Mouse (Mus musculus): ENCODE data around the gene Rgs10. TPM values are rescaled to one million over a fixed set of nuclear protein-coding genes. Genes with fewer than 3 reads are reported as not detected.
A peak's percentile ranks its signal among the peaks of the same experiment; 100 is the strongest.

Gene Rgs10
- polyA plus RNA-seq, 1 experiment from 2014 or later = 8.3 TPM

DNA sequence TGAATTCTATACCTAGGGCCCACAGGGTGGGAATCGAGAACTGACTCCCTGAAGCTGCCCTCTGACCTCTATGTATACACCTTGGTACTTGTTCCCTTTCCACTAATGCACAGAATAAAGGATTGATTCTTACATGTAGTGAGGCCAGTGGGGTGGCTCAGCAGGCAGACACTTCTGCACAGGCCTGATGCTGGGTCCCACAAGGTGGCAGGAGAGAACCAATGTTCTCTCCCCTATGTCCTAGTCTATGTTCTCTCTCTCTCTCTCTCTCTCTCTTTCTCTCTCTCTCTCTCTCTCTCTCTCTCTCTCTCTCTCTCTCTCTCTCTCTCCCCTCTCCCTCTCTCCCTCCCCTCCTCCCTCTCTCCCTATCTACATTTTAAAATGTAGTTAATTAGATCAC, 14.7 kb upstream of the Rgs10 start:
- WGBS = 43% methylated on average over 1 of the region's 1 CpGs
- ATAC-seq (replicated peaks; ENCODE audit: insufficient number of reproducible peaks, insufficient read depth, low FRiP score, low read depth) = no peak
- H3K4me1 ChIP-seq (replicated peaks) = no peaks in the 10 kb centered on the region
- no peak overlapping the region for H3K27ac ChIP-seq
- H3K36me3 ChIP-seq = no peaks in the 10 kb centered on the region
- H3K4me3 ChIP-seq = no peak overlapping the region
- no peaks in the 10 kb centered on the region for H3K27me3 ChIP-seq
- no peak overlapping the region for H3K4me2 ChIP-seq
- H3K9me3 ChIP-seq (replicated peaks) = no peaks in the 10 kb centered on the region
- no peak overlapping the region for H3K9ac ChIP-seq

DNA sequence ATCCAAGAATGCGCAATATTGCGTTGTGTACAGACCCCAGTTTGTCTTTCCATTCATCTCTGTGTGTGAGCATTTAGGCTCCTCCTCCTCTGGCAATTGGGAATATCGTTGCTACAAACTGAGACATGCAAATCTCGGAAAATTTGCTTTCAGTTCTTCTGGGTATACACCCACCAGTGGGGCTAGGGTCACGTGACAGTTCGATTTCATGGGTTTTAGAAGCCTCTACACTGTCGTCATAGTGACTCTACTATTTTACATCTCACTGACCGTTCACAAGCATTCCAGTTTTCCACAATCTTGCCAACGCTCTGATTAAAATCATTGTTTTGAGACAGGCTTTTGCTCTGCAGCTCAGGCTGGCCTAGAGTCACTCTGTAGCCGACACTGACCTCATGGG, 14.0 kb upstream of the Rgs10 start:
- no peaks in the 10 kb centered on the region for H3K9me3 ChIP-seq (replicated peaks)
- H3K27me3 ChIP-seq = no peaks in the 10 kb centered on the region
- WGBS = 66% methylated on average over 10 of the region's 10 CpGs
- no peak overlapping the region for H3K4me3 ChIP-seq
- no peaks in the 10 kb centered on the region for H3K36me3 ChIP-seq
- no peak for ATAC-seq (replicated peaks; ENCODE audit: insufficient number of reproducible peaks, insufficient read depth, low FRiP score, low read depth)
- no peak overlapping the region for H3K27ac ChIP-seq
- no peaks in the 10 kb centered on the region for H3K4me1 ChIP-seq (replicated peaks)
- H3K9ac ChIP-seq = no peak overlapping the region
- no peak overlapping the region for H3K4me2 ChIP-seq

DNA sequence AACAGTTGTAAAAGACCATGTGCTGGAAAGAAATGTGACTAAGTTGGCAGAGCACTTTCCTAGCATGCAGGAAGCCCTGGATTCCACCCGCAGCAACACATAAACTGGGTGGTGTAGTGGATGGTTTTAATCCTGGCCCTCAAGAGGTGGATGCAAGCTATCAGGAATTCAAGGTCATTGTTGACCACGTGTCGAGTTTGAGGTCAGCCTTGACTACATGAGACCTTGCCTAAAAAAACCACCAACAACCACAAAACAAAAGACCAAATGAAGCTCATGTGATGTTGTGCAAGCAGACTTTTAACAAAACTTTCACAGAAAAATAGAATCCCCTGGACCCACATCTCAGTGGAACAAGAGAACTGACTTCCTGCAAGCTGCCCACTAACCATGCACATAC, 3.9 kb upstream of the Rgs10 start:
- no peaks in the 10 kb centered on the region for H3K36me3 ChIP-seq
- no peak for ATAC-seq (replicated peaks; ENCODE audit: insufficient number of reproducible peaks, insufficient read depth, low FRiP score, low read depth)
- no peaks in the 10 kb centered on the region for H3K9me3 ChIP-seq (replicated peaks)
- H3K4me1 ChIP-seq (replicated peaks) = peaks cover 10% of the 10 kb centered on the region
- H3K27me3 ChIP-seq = peaks cover 32% of the 10 kb centered on the region
- H3K4me3 ChIP-seq = no peak overlapping the region
- no peak overlapping the region for H3K9ac ChIP-seq
- H3K4me2 ChIP-seq = no peak overlapping the region
- no peak overlapping the region for H3K27ac ChIP-seq
- 53% methylated on average over 3 of the region's 3 CpGs for WGBS

DNA sequence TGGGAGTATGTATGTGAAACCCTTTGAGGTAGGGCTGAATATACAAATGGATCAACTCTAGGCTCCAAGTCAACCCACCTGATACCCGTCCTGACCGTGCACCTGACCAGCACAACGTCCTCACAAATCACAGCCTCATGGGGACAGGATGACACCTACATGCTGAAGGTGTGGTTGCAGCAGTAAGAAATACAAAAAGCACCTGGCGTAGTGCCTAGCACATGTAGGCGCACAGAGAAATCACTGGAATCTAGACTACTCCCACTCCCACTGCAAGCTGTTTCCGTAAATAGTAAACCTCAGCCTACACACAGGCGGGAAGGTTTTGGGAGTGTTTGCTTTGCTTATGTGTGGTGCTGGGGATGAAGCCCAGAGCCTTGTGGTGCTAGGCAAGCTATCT, 3.1 kb upstream of the Rgs10 start:
- no peak overlapping the region for H3K4me2 ChIP-seq
- peaks cover 39% of the 10 kb centered on the region for H3K27me3 ChIP-seq
- no peak for ATAC-seq (replicated peaks; ENCODE audit: insufficient number of reproducible peaks, insufficient read depth, low FRiP score, low read depth)
- H3K9me3 ChIP-seq (replicated peaks) = no peaks in the 10 kb centered on the region
- peaks cover 14% of the 10 kb centered on the region for H3K4me1 ChIP-seq (replicated peaks)
- H3K27ac ChIP-seq = no peak overlapping the region
- WGBS = 72% methylated on average over 7 of the region's 7 CpGs
- no peaks in the 10 kb centered on the region for H3K36me3 ChIP-seq
- no peak overlapping the region for H3K9ac ChIP-seq
- H3K4me3 ChIP-seq = no peak overlapping the region

DNA sequence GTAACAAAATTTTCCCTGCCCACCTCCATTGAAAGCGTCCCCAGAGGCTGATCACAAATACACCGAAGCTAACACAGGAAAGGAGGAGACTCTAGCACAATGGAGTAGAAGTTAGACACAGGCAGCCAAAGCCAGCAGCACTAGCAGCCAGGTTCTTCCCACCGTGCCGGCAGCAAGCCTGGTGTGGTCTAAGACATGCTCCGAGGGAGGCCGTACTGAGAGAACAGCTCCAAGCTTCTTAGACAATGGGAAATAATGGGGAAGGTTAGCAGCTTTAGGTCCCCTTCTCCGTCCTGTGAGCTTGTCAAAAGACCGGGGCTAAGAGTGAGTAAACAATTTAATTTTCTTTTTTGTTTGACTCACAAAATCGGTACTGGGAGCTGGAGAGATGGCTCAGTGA, 1.1 kb upstream of the Rgs10 start:
- ATAC-seq (replicated peaks; ENCODE audit: insufficient number of reproducible peaks, insufficient read depth, low FRiP score, low read depth) = no peak
- H3K36me3 ChIP-seq = no peaks in the 10 kb centered on the region
- H3K4me1 ChIP-seq (replicated peaks) = peaks cover 18% of the 10 kb centered on the region
- no peak overlapping the region for H3K4me2 ChIP-seq
- no peak overlapping the region for H3K9ac ChIP-seq
- no peak overlapping the region for H3K27ac ChIP-seq
- peaks cover 58% of the 10 kb centered on the region for H3K27me3 ChIP-seq
- H3K9me3 ChIP-seq (replicated peaks) = no peaks in the 10 kb centered on the region
- H3K4me3 ChIP-seq = no peak overlapping the region
- WGBS = 32% methylated on average over 9 of the region's 9 CpGs

DNA sequence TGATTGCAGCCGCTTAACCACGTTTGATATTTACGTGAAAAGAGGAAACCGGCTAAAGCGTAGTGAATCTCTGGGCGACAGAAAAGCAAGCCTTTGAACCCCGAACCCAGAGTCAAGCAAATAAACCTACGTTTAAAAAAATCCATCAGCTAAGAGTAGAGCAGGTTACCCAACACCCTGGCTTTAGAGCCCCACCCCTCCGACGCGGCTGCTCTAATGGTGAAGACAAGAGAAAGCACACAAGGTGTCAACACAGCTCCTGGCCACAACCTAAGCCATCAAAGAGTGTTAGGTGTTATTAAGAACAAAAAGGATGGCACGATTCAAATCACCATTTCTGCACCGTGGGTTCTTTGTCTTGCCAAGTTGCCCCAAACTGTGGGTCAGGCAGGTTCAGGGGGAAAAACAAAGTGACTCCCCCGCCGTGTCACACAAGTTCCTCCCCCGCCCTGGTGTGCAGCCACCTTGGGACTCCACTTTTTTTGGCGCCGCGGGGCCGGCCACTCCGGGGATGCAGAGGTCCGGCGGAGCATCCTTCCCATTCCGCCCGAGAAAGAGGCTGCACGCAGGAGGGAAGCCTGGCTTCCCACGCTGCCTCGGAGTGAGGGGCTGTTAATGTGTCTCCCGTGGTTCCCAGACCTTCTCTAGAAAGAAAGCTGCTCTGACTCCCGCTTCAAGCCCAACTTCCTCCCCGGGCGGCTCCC, 1.2 kb downstream of the Rgs10 start:
- ATAC-seq (replicated peaks; ENCODE audit: insufficient number of reproducible peaks, insufficient read depth, low FRiP score, low read depth) = no peak
- WGBS = 4% methylated on average over 32 of the region's 32 CpGs
- Histone ChIP-seq H3K36me3 (no peaks in the 10 kb centered on the region), H3K9me3 (replicated peaks) (no peaks in the 10 kb centered on the region), H3K27ac (no peak overlapping the region), H3K27me3 (peaks cover 54% of the 10 kb centered on the region), H3K4me1 (replicated peaks) (peaks cover 25% of the 10 kb centered on the region), H3K9ac (peak overlapping the region; percentile 63), H3K4me2 (peak overlapping the region; percentile 97), H3K4me3 (peak overlapping the region; percentile 74)

DNA sequence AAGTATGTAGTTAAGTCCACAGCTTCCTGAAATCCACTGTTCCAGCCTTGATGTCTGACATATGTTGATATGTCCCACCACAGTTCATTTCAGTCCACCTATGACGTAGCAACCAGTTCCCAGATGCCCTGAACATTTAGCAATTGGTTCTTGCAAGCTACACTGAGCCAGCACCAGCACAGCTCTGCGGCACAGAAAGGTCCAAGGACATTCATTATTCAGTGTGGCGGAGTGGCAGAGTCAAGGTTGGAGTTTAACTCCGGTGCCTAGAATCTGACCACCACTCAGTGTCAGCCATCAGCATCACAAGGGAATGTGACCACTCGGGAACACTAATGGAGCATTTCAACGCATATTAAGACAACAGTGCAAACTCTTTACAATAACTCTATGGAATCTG, 1.9 kb downstream of the Rgs10 start:
- ATAC-seq (replicated peaks; ENCODE audit: insufficient number of reproducible peaks, insufficient read depth, low FRiP score, low read depth) = no peak
- Histone ChIP-seq H3K27ac (no peak overlapping the region), H3K36me3 (no peaks in the 10 kb centered on the region), H3K4me2 (peak overlapping the region; percentile 97; the same call in 1 of the 2 replicates), H3K9me3 (replicated peaks) (no peaks in the 10 kb centered on the region), H3K27me3 (peaks cover 54% of the 10 kb centered on the region), H3K4me3 (no peak overlapping the region; the same call in 1 of the 2 replicates), H3K9ac (no peak overlapping the region), H3K4me1 (replicated peaks) (peaks cover 26% of the 10 kb centered on the region)
- 66% methylated on average over 6 of the region's 6 CpGs for WGBS

DNA sequence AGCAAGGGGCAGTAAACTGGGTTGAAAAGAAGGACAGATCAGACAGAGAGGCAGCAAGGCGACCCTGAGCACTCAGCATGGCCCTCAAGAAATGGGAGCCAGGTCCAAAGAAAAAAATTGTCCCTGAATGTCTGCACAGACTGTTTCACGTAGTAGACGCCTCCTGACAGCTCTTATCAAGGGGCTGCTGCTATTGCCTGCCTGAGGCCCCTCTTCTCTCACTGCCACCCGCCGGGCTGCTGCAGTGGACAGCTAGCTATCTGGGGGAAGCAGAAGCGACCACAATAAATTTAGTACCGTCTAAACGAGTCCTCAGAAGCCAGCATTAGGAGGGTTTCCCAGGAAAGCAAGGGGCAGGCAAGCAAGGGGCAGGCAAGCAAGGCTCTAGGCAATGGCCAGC, 4.1 kb downstream of the Rgs10 start:
- peak overlapping the region; percentile 17; the same call in 1 of the 2 replicates for H3K4me2 ChIP-seq
- H3K36me3 ChIP-seq = no peaks in the 10 kb centered on the region
- WGBS = 13% methylated on average over 8 of the region's 8 CpGs
- ATAC-seq (replicated peaks; ENCODE audit: insufficient number of reproducible peaks, insufficient read depth, low FRiP score, low read depth) = no peak
- no peak overlapping the region for H3K4me3 ChIP-seq
- no peaks in the 10 kb centered on the region for H3K9me3 ChIP-seq (replicated peaks)
- H3K4me1 ChIP-seq (replicated peaks) = peaks cover 26% of the 10 kb centered on the region
- no peak overlapping the region for H3K9ac ChIP-seq
- no peak overlapping the region for H3K27ac ChIP-seq
- peaks cover 39% of the 10 kb centered on the region for H3K27me3 ChIP-seq

DNA sequence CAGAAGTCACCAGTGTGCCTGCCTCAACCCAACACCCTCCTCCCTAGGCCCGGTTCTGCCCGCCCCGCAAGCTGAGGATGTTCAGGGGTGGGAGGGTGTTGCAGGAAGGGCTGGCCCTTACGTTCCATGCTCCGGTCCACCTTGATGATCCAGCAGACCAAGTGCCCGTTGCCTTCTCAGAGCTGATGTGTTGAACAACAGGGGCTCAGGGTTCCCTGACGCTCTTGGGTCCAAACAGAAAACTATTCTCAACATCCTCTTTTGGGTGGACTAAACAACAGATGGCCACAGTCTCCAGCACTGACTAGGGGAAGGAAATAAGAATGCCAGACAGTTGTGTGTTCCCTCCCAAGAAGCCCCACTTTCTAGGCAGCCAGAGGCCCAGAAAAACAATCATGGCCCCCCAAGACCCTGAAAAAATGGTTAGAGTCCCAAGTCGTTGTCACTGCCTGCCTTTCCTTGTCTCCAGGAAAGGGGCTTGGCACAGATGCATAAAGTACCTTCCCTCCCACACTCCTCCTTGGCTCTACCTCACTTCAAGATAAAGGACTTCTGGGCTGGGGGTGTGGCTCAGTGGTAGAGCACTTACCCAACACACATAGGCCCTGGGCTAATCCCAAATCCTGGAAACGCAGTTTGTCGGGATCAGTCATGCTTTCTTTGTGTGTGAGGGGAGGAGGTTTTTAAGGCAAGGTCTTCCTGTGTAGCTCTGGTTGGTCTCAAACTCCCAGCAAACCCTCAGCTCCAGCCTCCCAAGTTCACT, 6.3 kb downstream of the Rgs10 start:
- H3K27ac ChIP-seq = no peak overlapping the region
- ATAC-seq (replicated peaks; ENCODE audit: insufficient number of reproducible peaks, insufficient read depth, low FRiP score, low read depth) = no peak
- peaks cover 14% of the 10 kb centered on the region for H3K4me1 ChIP-seq (replicated peaks)
- H3K27me3 ChIP-seq = peaks cover 24% of the 10 kb centered on the region
- H3K4me3 ChIP-seq = no peak overlapping the region
- WGBS = 62% methylated on average over 10 of the region's 10 CpGs
- no peaks in the 10 kb centered on the region for H3K9me3 ChIP-seq (replicated peaks)
- H3K9ac ChIP-seq = no peak overlapping the region
- no peaks in the 10 kb centered on the region for H3K36me3 ChIP-seq
- H3K4me2 ChIP-seq = no peak overlapping the region

DNA sequence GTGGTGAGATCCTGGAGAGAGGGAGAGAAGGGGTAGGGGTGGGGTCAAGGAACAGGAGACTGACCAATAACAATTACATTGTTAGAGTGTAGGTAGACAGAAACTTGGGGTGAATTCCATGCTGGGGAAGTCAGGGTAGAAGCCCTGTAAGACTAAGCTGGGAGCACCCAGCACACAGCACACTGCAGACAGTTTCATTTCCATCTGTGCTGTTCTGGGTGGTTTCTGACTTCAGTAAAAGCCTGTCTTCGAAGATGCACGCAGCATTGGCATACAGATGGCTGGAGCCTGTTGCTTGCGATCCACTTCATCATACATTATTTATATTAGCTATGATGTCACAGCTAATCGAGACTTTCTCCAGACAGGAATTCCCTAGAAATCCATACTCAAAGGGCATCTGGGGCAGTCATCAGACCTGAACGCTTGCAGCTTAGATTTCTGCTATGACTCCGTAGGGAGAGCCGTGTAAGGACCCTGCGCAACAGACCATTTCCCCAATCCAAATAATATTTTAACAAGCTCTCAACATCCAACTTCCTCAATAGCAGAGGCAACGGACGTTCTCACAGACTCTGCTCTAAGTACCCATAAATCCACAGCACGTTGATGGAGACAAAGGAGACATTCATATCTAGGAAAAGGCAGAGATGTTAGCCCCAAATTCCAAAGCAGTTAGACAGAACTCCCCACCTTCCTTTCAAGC, 7.7 kb downstream of the Rgs10 start:
- Histone ChIP-seq H3K4me1 (replicated peaks) (peaks cover 13% of the 10 kb centered on the region), H3K27ac (no peak overlapping the region), H3K9me3 (replicated peaks) (no peaks in the 10 kb centered on the region), H3K9ac (no peak overlapping the region), H3K4me3 (no peak overlapping the region), H3K27me3 (peaks cover 11% of the 10 kb centered on the region), H3K4me2 (no peak overlapping the region), H3K36me3 (no peaks in the 10 kb centered on the region)
- 75% methylated on average over 11 of the region's 11 CpGs for WGBS
- no peak for ATAC-seq (replicated peaks; ENCODE audit: insufficient number of reproducible peaks, insufficient read depth, low FRiP score, low read depth)

DNA sequence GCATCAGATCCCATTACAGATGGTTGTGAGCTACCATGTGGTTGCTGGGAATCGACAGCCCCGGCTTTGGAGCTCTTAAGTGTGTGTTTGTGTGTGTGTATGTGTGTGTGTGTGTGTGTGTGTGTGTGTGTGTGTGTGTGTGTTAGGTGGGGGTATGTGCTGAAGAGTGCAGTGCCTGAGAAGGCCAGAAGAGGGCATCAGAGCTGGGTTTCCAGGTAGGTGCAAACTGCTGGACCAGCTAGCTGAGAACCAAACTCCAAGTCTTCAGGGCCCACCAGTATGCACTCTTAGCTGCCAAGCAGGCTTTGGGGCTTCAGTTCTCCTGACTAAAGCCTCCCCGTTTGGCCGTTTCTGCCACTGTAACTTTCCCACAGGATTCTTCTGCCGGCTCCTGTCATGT, 10.3 kb downstream of the Rgs10 start:
- Histone ChIP-seq H3K36me3 (no peaks in the 10 kb centered on the region), H3K4me3 (no peak overlapping the region), H3K27ac (no peak overlapping the region), H3K9me3 (replicated peaks) (no peaks in the 10 kb centered on the region), H3K4me1 (replicated peaks) (0 out of 2 replicates have a peak, but pooled peaks cover 2% of the 10 kb centered on the region), H3K27me3 (no peaks in the 10 kb centered on the region), H3K9ac (no peak overlapping the region), H3K4me2 (no peak overlapping the region)
- no peak for ATAC-seq (replicated peaks; ENCODE audit: insufficient number of reproducible peaks, insufficient read depth, low FRiP score, low read depth)
- 86% methylated on average over 5 of the region's 5 CpGs for WGBS

All from heart, embryonic 15.5 days (tissue).